Mouse (Mus musculus): ENCODE results near the gene Ccdc159.

Gene Ccdc159

GRCm38 (mm10) chr9:21962416-21963059 is 35.3 kb downstream of the Ccdc159 start:
- peak; percentile 49 to 54 for DNase-seq

- DNase-seq: no peak
Observed at GRCm38 (mm10) chr9:21963417-21963816, 36.1 kb downstream of the Ccdc159 start, which contains the start of gene Epor. TSS of gene Epor (minus strand) at chr9:21963506.

GRCm38 (mm10) chr9:21968883-21969282 is 41.6 kb downstream of the Ccdc159 start:
- DNase-seq: no peak

GRCm38 (mm10) chr9:21969304-21969703 is 42.0 kb downstream of the Ccdc159 start:
- no peak for DNase-seq

- no peak for DNase-seq
Observed at GRCm38 (mm10) chr9:21976626-21977175, 49.4 kb downstream of the Ccdc159 start.

DNA sequence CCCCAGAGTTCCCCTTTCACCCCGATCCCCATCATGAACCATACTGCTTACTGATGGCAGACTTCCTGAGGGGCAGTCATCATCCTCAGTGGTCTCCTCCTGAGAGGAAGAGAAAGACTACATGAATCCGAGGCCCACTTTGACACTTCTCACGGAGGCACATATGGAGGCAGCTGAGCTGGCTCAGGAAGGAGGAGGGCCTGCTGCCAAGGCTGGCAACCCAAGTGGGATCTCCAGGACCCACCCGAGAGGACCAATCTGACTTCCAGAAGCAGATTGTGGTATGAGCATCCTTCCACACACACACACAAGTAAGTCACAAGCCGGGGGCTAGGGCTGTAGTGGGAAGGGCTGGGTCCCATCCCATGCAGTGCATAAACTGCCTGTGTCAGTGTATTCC is 50.1 kb downstream of the Ccdc159 start:
- no peak for DNase-seq

DNA sequence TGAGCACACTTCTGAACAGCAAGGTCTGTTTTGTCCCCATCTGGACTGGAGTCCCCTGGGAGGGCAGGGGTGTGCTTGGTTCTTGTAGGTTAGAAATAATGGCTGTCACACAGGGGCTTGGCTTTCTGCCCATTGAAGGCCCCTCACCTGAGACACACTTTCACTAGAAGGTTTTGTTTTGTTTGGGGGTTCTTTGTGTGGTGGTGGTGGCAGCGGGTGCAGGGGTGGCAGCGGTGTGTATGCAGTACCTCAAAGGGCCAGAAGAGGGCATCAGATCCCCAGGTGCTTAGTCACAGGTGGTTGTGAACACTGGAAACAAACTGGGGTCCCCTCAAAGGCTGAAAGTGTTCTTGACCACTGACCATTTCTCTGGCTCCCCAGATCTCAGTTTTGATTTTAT is 50.7 kb downstream of the Ccdc159 start:
- peak in 1 of 2 experiments; percentile 49 for DNase-seq

GRCm38 (mm10) chr9:21978398-21979128 is 51.3 kb downstream of the Ccdc159 start:
- DNase-seq: peak; percentile 46 to 57

- no peak for DNase-seq
Observed at GRCm38 (mm10) chr9:21983911-21984310, 56.6 kb downstream of the Ccdc159 start.
